ENCODE assay signal across 8 mouse cellular contexts in the genomic region with DNA sequence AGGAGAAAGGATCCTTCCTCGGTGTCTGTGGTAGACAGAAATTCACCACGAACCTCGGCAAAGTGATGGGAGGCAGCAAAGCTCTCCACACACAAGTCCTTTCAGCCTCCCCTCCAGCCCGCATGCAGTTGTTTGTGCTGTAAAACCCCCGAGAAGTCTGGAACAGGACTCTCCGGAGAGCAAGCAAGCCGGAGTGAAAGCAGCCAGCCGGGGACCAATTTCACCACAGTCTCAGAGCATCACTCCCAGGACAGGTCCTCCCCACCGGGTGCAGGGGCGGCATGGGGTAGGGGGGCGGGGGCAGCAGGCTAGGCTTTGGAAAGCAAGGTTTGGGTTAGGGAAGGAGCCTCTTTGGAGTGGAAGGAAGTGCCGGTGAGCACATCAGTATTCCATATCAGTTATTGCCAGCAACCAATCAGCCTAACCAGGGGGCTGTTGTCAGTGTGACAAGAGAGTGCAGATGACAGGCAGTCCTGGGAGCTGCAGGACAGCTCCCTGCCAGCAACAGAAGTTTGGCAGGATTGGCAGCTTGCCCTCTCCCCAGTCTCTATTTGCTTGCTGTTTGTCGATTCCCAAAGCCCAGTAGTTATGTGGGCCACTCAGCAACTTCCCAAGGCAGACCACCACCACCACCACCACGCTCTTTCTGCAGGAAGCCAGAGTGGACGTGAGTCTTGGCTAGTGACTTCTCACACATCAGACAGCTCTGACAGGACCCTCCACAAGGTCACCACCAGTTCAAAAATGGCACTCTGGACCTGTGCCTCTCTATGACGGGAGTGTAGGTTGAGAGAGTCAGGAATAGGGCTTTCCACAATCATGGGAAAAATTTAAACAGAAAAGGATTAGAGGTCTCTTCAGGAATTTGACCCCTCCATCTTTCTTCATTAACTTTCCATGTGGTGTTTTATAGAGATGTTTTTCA.
DNase-seq lines count a peak whose midpoint lies in the region; ATAC-seq lines count a peak whose summit lies in the region.

No protein-coding gene starts in this region.

- peak overlapping the region; percentile 67 for H3K4me2 ChIP-seq in hindbrain, embryonic 16.5 days (ENCODE audit: low read length)

- no peaks in the 10 kb centered on the region for H3K36me3 ChIP-seq in forebrain, embryonic 10.5 days (replicated peaks)
- no peaks in the 10 kb centered on the region for H3K36me3 ChIP-seq in hindbrain, embryonic 16.5 days (ENCODE audit: control insufficient read depth, insufficient read depth, low read length)
- no peaks in the 10 kb centered on the region for H3K36me3 ChIP-seq in midbrain, embryonic 10.5 days

- peak; percentile 84 for ATAC-seq in hindbrain, embryonic 16.5 days

- peak overlapping the region; percentile 56 for H3K4me3 ChIP-seq in forebrain, embryonic 10.5 days
- H3K4me3 ChIP-seq in hindbrain, embryonic 16.5 days (ENCODE audit: low read length) = peak overlapping the region; percentile 52
- H3K4me3 ChIP-seq in midbrain, embryonic 10.5 days = peak overlapping the region; percentile 64

- H3K4me1 ChIP-seq in forebrain, embryonic 10.5 days = peaks cover 37% of the 10 kb centered on the region
- peaks cover 8% of the 10 kb centered on the region for H3K4me1 ChIP-seq in hindbrain, embryonic 16.5 days (ENCODE audit: control insufficient read depth, insufficient read depth, low read depth, low read length)
- peaks cover 28% of the 10 kb centered on the region for H3K4me1 ChIP-seq in midbrain, embryonic 10.5 days

- peak overlapping the region; percentile 74 for H3K9ac ChIP-seq in hindbrain, embryonic 16.5 days (ENCODE audit: low read depth, low read length)

- peak; percentile 7 for DNase-seq in cerebellum, adult 11-12 months
- no peak for DNase-seq in cerebellum, adult 11 months
- DNase-seq in R1 (ENCODE audit: low read depth, low spot score) = peak; percentile 2
- peak; percentile 50 for DNase-seq in forebrain, embryonic 10.5 days (ENCODE audit: extremely low spot score, low spot score)
- DNase-seq in midbrain, embryonic 10.5 days (ENCODE audit: low spot score) = peak; percentile 59
- DNase-seq in thymus, postnatal 36 days = no peak
- DNase-seq in gastrocnemius, postnatal 14 days = no peak

- H3K27ac ChIP-seq in forebrain, embryonic 10.5 days = peak overlapping the region; percentile 72
- H3K27ac ChIP-seq in hindbrain, embryonic 16.5 days (ENCODE audit: low read depth, low read length) = peak overlapping the region; percentile 77
- H3K27ac ChIP-seq in midbrain, embryonic 10.5 days (replicated peaks) = peak overlapping the region; percentile 79

- 4% methylated on average over 16 of the region's 16 CpGs for whole genome bisulfite sequencing in forebrain, embryonic 10.5 days
- 3% methylated on average over 16 of the region's 16 CpGs for WGBS in hindbrain, embryonic 16.5 days
- 5% methylated on average over 16 of the region's 16 CpGs for WGBS in midbrain, embryonic 10.5 days

- no peaks in the 10 kb centered on the region for H3K9me3 ChIP-seq in forebrain, embryonic 10.5 days
- no peaks in the 10 kb centered on the region for H3K9me3 ChIP-seq in hindbrain, embryonic 16.5 days (ENCODE audit: control insufficient read depth, low read length)
- H3K9me3 ChIP-seq in midbrain, embryonic 10.5 days (replicated peaks) = no peaks in the 10 kb centered on the region

- H3K27me3 ChIP-seq in forebrain, embryonic 10.5 days (ENCODE audit: poor library complexity, severe bottlenecking) = peaks cover 37% of the 10 kb centered on the region
- no peaks in the 10 kb centered on the region for H3K27me3 ChIP-seq in hindbrain, embryonic 16.5 days (replicated peaks; ENCODE audit: control insufficient read depth, insufficient read depth, low read length)
- H3K27me3 ChIP-seq in midbrain, embryonic 10.5 days (ENCODE audit: low read depth, poor library complexity, severe bottlenecking) = peaks cover 22% of the 10 kb centered on the region

- intact Hi-C loops in gastrocnemius, postnatal 14 days (cut with DNase I; ENCODE audit: low total_unique reads) = no loop called here

Comparison
In these comparisons a context has a peak if more than half of its experiments do, and no peak if none do; other contexts are left out.
1. DNase-seq: peak in cerebellum, adult 11-12 months (single experiment), R1 (single experiment), forebrain, embryonic 10.5 days (single experiment) and midbrain, embryonic 10.5 days (single experiment); none in cerebellum, adult 11 months (single experiment), thymus, postnatal 36 days (0 of 2) and gastrocnemius, postnatal 14 days (single experiment).
2. Peak in every context shown above with its lines, with median percentiles within 50 percentile points of each other: H3K27ac ChIP-seq and H3K4me3 ChIP-seq.